Mouse (Mus musculus) fat pad, adult 2 months (tissue): ENCODE data around the gene Gm17455.

Source experiments
- DNase-seq: peaks from one replicate; pipeline ENCODE4 v3.0.0-alpha.2; 2011; ENCODE audit warnings: low read depth, low spot score; ENCODE audit errors: extremely low read depth

The Gm17455 gene

DNA sequence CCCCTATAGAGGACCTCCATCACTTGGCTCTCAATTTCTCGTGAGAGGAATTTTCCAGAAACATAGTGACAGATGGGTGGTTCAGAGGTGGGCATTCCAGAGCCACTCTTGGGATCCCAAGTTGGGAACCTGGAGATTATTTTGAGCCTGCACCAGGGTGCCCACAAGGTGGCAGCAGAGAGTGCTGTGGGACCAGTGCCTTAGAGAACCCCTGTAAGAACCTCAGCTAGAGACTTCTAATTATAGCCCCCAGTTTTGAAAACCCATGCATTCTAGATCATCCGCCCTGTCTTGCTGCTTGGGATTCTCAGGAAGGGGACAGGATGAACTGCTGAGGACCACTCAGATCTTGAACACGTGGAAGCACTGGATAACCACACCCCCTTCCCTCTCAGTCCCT is 18.6 kb downstream of the Gm17455 start:
- DNase-seq: no peak

DNA sequence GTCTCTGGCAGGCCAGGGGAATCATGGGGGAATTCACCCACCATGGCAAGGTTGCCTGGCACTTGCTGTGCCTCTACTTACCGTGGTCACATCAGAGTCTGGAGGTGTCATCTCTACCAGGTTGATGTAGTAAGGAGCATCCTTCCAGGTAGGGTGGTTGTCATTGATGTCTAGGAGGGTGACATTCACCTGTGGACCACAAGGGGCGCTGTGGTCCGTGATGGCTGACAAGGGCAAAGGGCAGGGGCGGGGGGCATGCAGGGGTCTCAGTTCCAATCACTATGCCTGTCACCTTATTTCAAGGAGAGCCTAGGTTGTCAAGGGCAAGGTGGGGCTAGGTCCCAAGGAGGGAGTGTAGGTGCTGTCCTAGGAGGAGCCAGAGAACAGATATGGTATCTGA is 20.1 kb downstream of the Gm17455 start:
- DNase-seq: no peak

DNA sequence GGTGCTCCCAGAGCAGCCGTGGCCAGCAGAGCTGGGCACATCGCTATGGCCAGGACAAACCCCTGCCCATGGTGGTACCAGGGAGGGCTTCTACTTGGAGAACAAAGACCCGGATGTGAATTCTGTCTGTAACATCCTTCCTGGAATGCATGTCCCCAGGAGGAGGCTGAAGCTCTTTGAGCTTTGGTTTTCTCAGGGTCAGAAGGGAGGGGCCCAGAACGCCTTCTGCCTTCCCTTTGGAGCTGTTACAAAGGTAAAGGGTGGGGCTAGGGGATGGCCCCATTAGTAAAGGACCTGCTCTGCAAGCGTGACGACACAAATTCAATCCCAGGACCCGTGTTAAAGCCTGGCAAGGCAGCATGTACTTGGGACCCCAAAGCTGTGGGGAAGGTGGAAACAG is 23.2 kb downstream of the Gm17455 start:
- DNase-seq: no peak

- DNase-seq: no peak
Measured at GRCm38 (mm10) chr10:60430001-60430400, 30.5 kb downstream of the Gm17455 start.

- no peak for DNase-seq
Measured at GRCm38 (mm10) chr10:60430591-60430990, 31.1 kb downstream of the Gm17455 start.

GRCm38 (mm10) chr10:60432679-60433078 is 33.2 kb downstream of the Gm17455 start:
- DNase-seq: no peak

- DNase-seq: no peak
Measured at GRCm38 (mm10) chr10:60442321-60442720, 42.8 kb downstream of the Gm17455 start.

- no peak for DNase-seq
Measured at GRCm38 (mm10) chr10:60443078-60443477, 43.6 kb downstream of the Gm17455 start.

DNA sequence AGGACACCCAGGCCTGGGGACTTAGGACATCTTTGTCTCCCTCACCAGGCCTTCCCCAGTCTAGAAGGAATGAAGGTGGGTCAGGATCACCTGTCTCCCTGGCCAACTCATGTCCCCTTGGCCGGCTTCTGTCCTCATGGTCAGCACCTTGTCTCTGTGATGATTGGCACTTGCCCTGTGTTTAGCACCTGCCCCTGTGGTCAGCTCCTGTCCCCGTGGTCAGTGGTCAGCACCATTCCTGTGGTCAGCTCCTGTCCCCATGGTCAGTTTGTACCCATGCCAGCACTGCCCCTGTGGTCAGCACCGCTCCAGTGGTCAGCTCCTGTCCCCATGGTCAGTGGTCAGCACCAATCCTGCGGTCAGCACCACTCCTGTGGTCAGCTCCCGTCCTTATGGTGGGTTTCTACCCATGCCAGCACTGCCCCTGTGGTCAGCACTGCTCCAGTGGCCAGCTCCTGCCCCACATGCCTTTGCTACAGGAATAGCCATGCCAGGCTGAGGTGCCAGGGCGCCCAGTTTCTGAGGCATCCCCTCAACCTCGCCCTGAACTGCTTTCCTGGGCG is 45.6 kb downstream of the Gm17455 start:
- no peak for DNase-seq

- DNase-seq: no peak
Measured at GRCm38 (mm10) chr10:60447186-60447585, 47.7 kb downstream of the Gm17455 start.
